Mouse (Mus musculus) A20 (cell line): Measurements from ENCODE around the gene Gm45140.

Experiments
- DNase-seq: peaks from one replicate; pipeline ENCODE4 v3.0.0-alpha.2; 2011; ENCODE audit warnings: low read depth, low spot score

Gene Gm45140

DNA sequence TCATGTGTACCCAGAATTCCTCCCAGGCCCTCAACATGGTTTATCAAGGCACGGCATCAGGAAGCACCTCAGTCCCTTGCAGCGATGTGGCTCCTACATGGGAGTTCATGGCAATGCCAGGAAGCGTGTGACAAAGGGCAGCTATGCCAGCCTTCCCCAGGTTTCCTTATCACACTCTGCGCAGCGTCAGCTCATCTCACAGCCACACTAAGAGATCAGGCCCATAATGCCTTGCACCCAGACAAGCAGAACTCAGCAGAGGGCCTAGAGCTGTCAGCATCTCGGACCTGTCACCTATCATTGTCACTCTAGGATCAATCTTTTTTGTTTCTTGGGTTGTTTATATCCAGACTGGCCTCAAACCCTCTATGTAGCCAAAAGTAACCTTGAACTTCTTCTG is 36.0 kb downstream of the Gm45140 start:
- DNase-seq: no peak

DNA sequence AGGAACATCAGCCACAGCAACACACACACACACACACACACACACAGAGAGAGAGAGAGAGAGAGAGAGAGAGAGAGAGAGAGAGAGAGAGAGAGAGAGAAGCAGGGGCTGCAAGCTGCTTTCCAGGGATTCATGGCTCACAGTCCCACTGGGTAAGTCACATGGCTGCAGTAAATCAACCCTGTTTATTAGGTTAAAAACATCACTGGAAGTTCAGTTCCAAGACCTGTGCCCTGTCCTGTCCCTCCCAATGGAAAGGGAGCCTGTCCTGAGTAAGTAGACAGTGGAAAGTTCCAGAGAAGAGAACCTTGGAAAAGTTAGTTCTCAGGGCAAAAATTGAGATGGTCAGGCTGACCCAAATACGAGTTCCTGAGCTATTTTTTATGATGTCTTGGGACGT is 38.3 kb downstream of the Gm45140 start:
- DNase-seq: no peak

GRCm38 (mm10) chr6:87796251-87796880 is 39.2 kb downstream of the Gm45140 start:
- DNase-seq: no peak

- DNase-seq: no peak
Observed at GRCm38 (mm10) chr6:87795385-87796150, 40.0 kb downstream of the Gm45140 start.

GRCm38 (mm10) chr6:87793821-87794510 is 41.6 kb downstream of the Gm45140 start:
- DNase-seq: no peak

- DNase-seq: no peak
Observed at GRCm38 (mm10) chr6:87791826-87792225, 43.8 kb downstream of the Gm45140 start.

DNA sequence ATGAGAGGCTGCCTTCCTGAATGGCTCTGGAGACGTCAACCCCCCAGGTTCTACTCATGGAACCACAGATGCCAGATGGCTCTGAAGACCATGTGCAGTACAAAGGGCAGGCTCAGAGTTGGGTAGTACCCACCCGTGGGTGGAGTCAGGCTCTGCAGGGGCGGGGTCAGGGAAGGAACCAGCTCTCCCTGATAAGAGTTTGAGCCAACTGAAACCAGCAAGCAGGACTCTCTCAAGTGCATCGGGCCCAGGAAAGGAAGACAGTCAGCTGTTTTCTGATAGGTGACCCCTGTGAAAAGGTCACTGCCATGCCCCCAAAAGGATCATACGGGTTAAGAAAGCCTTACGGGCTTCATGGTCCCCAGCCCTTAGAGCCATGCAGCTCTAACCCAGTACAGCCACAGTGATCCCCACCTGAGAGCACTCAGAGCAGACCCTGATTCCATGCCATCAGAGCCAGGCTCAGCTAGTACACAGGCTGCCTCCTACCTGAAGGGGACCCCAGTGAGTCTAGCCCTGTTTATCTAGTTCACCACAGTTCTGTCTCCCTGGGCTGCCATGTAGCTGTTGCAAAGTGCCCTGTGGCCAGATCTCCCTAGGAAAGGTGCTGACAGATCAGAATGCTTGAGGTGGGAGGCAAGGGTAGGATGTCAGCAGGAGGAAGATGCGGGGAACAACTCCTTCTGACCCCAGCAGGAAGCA is 44.7 kb downstream of the Gm45140 start:
- no peak for DNase-seq

DNA sequence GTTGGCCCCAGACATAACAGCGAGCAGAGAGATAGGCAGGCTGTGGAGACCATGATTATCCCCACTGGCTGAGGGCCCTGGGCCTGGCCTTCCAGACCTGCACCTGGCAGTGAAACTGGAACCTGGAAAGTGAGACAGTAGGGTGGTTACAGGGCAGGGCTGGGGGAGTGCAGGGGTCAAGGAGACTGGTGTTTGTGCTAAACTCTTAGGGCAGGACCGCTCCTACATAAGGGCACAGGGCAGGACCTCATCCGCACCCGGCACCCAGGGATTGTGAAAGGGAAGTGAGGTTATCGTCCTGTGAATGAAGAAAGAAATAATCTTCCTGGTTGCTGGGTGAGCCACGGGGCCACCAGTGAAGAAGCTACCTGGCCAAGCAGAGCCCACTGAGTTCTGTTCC is 45.8 kb downstream of the Gm45140 start:
- DNase-seq: no peak

GRCm38 (mm10) chr6:87788896-87789587 is 46.6 kb downstream of the Gm45140 start:
- peak; percentile 37 for DNase-seq

DNA sequence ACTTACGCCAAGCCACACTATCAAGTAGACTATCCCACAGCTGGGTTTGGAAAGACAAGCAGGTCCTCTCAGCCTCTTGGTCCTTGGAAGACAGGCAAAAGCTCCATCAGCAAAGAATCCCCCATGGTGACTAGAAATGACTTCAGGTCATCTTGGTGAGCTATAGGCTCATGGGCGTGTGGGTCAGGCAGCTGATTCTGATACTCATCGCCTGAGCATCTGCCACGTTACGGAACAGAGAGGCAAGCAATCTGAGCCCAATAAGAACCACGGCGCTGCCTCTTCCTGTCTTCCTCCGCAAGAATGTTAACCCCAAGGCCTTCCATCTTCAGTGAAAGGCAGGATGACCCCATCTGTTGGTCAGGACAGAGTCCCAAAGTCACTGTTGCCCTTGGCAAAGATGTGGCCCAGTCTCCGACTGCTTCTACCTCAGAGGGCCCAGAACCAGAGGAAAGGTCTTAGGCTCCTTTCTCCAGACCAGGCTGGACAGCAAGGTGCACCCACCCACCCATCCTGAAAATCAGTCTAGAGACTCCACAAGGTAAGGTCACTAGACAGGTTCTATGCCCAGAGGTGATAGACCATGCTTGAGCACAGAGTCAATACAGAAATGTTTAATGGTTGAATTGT is 47.2 kb downstream of the Gm45140 start:
- no peak for DNase-seq

- no peak for DNase-seq
Observed at GRCm38 (mm10) chr6:87787108-87787890, 48.3 kb downstream of the Gm45140 start.

GRCm38 (mm10) chr6:87786621-87787020 is 49.0 kb downstream of the Gm45140 start:
- DNase-seq: no peak

DNA sequence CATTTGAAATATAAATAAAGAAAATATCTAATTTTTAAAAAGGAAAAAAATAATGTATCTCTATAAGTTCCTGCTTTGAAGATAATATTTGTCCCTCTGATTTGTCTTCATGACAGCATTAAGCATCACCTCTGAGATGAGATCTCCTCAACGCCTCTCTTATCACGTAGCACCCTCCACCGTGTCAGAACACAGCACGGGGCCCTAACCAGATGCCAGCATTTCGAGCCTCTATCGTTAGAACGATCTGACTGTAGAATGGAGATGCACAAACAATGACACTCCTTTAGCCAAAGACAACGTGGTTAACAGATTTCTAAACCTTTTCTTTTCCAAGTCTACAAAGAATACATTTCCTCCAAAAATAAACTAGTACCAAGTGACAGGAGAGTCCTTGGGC is 51.6 kb downstream of the Gm45140 start:
- DNase-seq: no peak

GRCm38 (mm10) chr6:87780546-87781301 is 54.9 kb downstream of the Gm45140 start:
- DNase-seq: no peak

DNA sequence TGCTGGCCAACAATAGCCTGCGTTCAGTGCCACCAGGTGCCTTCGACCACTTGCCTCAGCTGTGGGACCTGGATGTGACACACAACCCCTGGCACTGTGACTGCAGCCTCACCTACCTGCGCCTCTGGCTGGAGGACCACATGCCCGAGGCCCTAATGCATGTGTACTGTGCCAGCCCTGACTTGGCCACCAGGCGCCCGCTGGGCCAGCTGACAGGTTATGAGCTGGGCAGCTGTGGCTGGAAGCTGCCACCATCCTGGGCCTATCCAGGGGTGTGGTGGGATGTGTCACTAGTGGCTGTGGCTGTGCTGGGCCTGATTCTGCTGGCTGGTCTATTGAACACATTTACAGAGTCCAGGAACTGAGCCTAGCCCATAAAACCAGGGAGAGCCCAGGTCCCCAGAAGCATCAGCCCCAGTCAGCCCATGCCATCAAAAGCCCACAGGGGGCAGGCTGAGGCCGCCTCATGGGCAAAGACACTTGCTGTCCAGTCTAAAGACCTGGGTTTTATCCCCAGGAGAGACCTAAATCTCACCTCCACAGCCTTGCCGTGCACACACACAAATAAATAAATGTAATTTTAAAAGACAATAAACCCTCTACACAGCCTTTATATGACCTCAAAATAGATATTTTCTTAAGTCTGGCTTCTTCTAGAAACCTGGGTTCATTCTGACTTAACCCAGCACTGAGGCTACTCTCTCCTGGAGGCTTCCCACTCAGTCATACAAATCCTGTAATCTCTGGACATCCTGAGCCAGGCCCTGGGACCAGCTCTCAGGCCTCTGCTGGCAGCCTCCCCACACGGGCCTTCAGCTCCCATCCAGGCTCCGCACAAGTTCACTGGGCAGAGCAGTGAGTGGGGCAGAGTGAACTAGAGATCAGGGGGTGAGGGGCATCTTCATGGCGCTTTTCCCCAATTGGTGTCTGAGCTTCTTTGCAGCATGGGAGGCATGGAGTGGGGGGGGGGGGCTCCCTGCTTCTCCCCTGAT is 56.1 kb downstream of the Gm45140 start:
- peak; percentile 10 for DNase-seq

DNA sequence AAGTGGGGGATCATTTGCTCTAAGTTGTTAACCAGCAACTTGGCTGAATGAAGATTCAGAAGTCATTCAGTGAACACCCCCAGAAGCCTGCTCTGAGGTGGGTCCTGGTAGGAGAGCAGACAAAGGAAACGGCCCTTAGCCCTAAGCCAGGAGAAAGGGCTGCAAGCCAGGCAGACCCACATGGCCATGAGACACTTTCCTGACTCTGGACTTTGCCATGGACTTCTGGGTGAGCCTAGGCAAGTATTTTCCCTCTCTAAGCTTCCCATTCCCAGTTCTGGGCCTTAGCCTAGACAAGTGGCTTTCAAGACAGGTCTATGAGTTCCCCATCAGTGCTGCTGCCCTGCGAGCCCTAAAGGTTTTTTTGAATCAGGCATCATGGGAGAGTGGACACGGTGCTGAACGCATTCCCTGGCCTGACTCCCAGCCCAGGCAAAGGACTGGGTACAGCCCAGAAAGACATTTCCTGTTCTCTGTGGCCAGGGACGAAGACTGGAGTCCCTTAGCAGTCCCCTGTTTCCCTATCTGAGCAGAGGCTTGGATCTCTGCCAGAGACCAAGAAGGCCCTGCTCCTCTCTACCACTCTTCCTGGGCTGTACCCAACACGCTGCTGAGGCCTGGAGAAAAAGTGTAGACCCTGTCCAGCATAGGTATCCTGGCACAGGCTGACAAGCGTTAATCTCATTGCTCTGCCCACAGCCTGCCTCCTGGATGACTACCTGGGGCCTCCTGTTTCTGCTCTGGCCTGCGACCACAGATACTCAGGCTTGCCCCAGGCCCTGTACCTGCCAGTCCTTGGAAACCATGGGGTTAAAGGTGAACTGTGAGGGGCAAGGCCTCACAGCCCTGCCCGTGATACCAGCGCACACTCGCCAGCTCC is 57.1 kb downstream of the Gm45140 start:
- DNase-seq: no peak

- DNase-seq: no peak
Observed at GRCm38 (mm10) chr6:87777842-87778241, 57.8 kb downstream of the Gm45140 start, which contains the start of gene Gp9. Gene Gp9 (plus strand): TSS chr6:87778072.
